Mouse (Mus musculus) stomach, postnatal 0 days (tissue): Measurements from ENCODE around the gene Btn2a2. TPM values are rescaled to one million over a fixed set of nuclear protein-coding genes. Genes with fewer than 3 reads are reported as not detected.
A peak's percentile ranks its signal among the peaks of the same experiment; 100 is the strongest.
"Not testable (repeated sequence)": the region's sequence is repeated elsewhere in the genome, so short reads cannot be mapped to it uniquely, and the experiment has no call there.

ENCODE experiments used
- ATAC-seq: fragments of 200-750 bp; cut with Nextera tagmentation; 2 replicates; pipeline ENCODE4 v1.8.0; 2017; ENCODE audit not compliant: low FRiP score, low TSS enrichment
- DNase-seq: peaks from one replicate; pipeline ENCODE4 v3.0.0-alpha.2; 2016; ENCODE audit warnings: low spot score
- H3K27ac ChIP-seq: fragments of 300-500 bp; sonication (generic); replicated peaks from 2 replicates; pipeline ENCODE4 v1.5.1; 2014; ENCODE audit warnings: mild to moderate bottlenecking, control low read depth
- H3K27me3 ChIP-seq: fragments of 300-500 bp; sonication (generic); 2 replicates; pipeline ENCODE4 v1.6.1; 2014; ENCODE audit warnings: low read length; ENCODE audit not compliant: control insufficient read depth, insufficient read depth
- H3K36me3 ChIP-seq: fragments of 300-500 bp; sonication (generic); 2 replicates; pipeline ENCODE4 v1.6.1; 2014; ENCODE audit warnings: low read length, mixed read lengths; ENCODE audit not compliant: control insufficient read depth, insufficient read depth
- H3K4me1 ChIP-seq: fragments of 300-500 bp; sonication (generic); replicated peaks from 2 replicates; pipeline ENCODE4 v1.6.1; 2014; ENCODE audit warnings: antibody characterized with exemption; ENCODE audit not compliant: control insufficient read depth, insufficient read depth
- H3K4me2 ChIP-seq: fragments of 300-500 bp; sonication (generic); replicated peaks from 2 replicates; pipeline ENCODE4 v1.6.1; 2014; ENCODE audit warnings: low read depth, mild to moderate bottlenecking, control low read depth, moderate library complexity
- H3K4me3 ChIP-seq: fragments of 300-500 bp; sonication (generic); 2 replicates; pipeline ENCODE4 v1.5.1; 2014; ENCODE audit warnings: low read depth, low read length, control low read depth
- H3K9ac ChIP-seq: fragments of 300-500 bp; sonication (generic); 2 replicates; pipeline ENCODE4 v1.6.1; 2014; ENCODE audit warnings: mild to moderate bottlenecking, low read length, control low read depth, mixed read lengths
- H3K9me3 ChIP-seq: fragments of 300-500 bp; sonication (generic); 2 replicates; pipeline ENCODE4 v1.6.1; 2016; ENCODE audit warnings: low read length; ENCODE audit not compliant: control insufficient read depth
- CTCF ChIP-seq: IDR thresholded peaks from 2 replicates; pipeline ENCODE4 v1.5.1; 2016; ENCODE audit warnings: antibody characterized with exemption, low read depth, mild to moderate bottlenecking, moderate library complexity
- EP300 ChIP-seq: optimal IDR thresholded peaks from 2 replicates; pipeline ENCODE3; 2016; ENCODE audit warnings: antibody characterized with exemption
- WGBS: fragments of 180-500 bp; shearing (Covaris S2); extraction: QIAGEN DNeasy Blood & Tissue Kit; methylation state at CpG from one replicate; pipeline ENCODE4 v1.1.7; 2014; 5-methylcytosine and 5-hydroxymethylcytosine counted together
- polyA plus RNA-seq: library from polyadenylated mRNA; unstranded; fragments of >200 nt; fragmentation: Nextera tagmentation; extraction: Ambion mirVana; gene quantifications from 2 replicates; pipeline ENCODE4 v1.2.1, GENCODE M21; 2015

The Btn2a2 gene
- polyA plus RNA-seq, 1 experiment from 2014 or later = 0.07 TPM

- no peak for DNase-seq
Measured at GRCm38 (mm10) chr13:23534368-23535131, 45.9 kb upstream of the Btn2a2 start.

GRCm38 (mm10) chr13:23533560-23534367 lies 45.1 kb upstream of the Btn2a2 start, which contains the start of gene Hist1h2af:
Hist1h2af (plus strand) TSS chr13:23533906.
- H3K4me2 ChIP-seq = peak within 1 kb of the TSS; percentile 73
- DNase-seq = peak; percentile 72
- WGBS = under 1% methylated on average over 22 of the region's 53 CpGs

More at GRCm38 (mm10) chr13:23534368-23535131, 45.9 kb upstream of the Btn2a2 start:
- under 1% methylated on average over 15 of the region's 15 CpGs for WGBS
- no peaks in the 10 kb centered on the region for H3K27me3 ChIP-seq
- H3K4me1 ChIP-seq = no peaks in the 10 kb centered on the region
- peak overlapping the region; percentile 45 for H3K4me3 ChIP-seq
- H3K4me2 ChIP-seq = peak overlapping the region; percentile 73
- no peaks in the 10 kb centered on the region for H3K9me3 ChIP-seq
- no peaks in the 10 kb centered on the region for H3K36me3 ChIP-seq
- peak overlapping the region; percentile 57 for H3K9ac ChIP-seq
- TF ChIP-seq CTCF (no peak), EP300 (no peak)
- H3K27ac ChIP-seq = peak overlapping the region; percentile 74
- ATAC-seq = no peak

GRCm38 (mm10) chr13:23532262-23533075 lies 43.8 kb upstream of the Btn2a2 start:
- Histone ChIP-seq H3K9ac (no peak overlapping the region), H3K27me3 (no peaks in the 10 kb centered on the region), H3K4me1 (no peaks in the 10 kb centered on the region), H3K27ac (peak overlapping the region; percentile 98), H3K9me3 (no peaks in the 10 kb centered on the region), H3K4me3 (peak overlapping the region; percentile 60), H3K36me3 (no peaks in the 10 kb centered on the region), H3K4me2 (peak overlapping the region; percentile 73)
- no peak for DNase-seq
- ATAC-seq = no peak
- WGBS = 12% methylated on average over 9 of the region's 9 CpGs
- TF ChIP-seq EP300 (no peak), CTCF (no peak)

More at GRCm38 (mm10) chr13:23533560-23534367, 45.1 kb upstream of the Btn2a2 start, which contains the start of gene Hist1h2af:
- Histone ChIP-seq H3K9ac (peak within 1 kb of the TSS; percentile 57), H3K27ac (peak within 1 kb of the TSS; percentile 74), H3K4me3 (peak within 1 kb of the TSS; percentile 45)
- not testable (repeated sequence) for H3K36me3 ChIP-seq, H3K4me1 ChIP-seq, H3K9me3 ChIP-seq, H3K27me3 ChIP-seq
- TF ChIP-seq CTCF = peak; percentile 2; the same call in 1 of the 2 replicates
- 0 out of 2 replicates have a peak, but pooled peaks have one; percentile 36 for ATAC-seq

- H3K9ac ChIP-seq = peak within 1 kb of the TSS; percentile 78
- peak within 1 kb of the TSS; percentile 60 for H3K4me3 ChIP-seq
- DNase-seq (peak; percentile 96), ATAC-seq (peak; percentile 86)
- H3K27me3 ChIP-seq = no peaks in the 10 kb centered on the region
- H3K36me3 ChIP-seq = no peaks in the 10 kb centered on the region
- H3K27ac ChIP-seq = peak within 1 kb of the TSS; percentile 98
- TF ChIP-seq EP300 (peak; percentile 54), CTCF (no peak; the same call in 1 of the 2 replicates)
- peak within 1 kb of the TSS; percentile 73 for H3K4me2 ChIP-seq
- WGBS = under 1% methylated on average over 50 of the region's 70 CpGs
- H3K9me3 ChIP-seq = no peaks in the 10 kb centered on the region
- H3K4me1 ChIP-seq = no peaks in the 10 kb centered on the region
Measured at GRCm38 (mm10) chr13:23530901-23531875, 42.5 kb upstream of the Btn2a2 start, which contains the start of gene Hist1h4h. Hist1h4h (plus strand) TSS chr13:23531050.
